Comparison of ENCODE assay signal across 8 mouse cellular contexts in genomic region chr5:148885821-148886609, GRCm38 (mm10). TPM values are rescaled to one million over a fixed set of nuclear protein-coding genes. Genes with fewer than 3 reads are reported as not detected.
DNase-seq lines count a peak whose midpoint lies in the region; ATAC-seq lines count a peak whose summit lies in the region.

No protein-coding gene starts in this region.

- no peak overlapping the region for H3K4me3 ChIP-seq in forebrain, embryonic 16.5 days (replicated peaks; ENCODE audit: low read length)
- H3K4me3 ChIP-seq in limb, embryonic 12.5 days (replicated peaks), result no peak overlapping the region
- H3K4me3 ChIP-seq in midbrain, embryonic 13.5 days (replicated peaks), result peak overlapping the region; percentile 21; the same call in 1 of the 2 replicates

- DNase-seq in thymus, postnatal 14 days, result peak; percentile 45
- DNase-seq in thymus, adult 18-20 months, result no peak
- DNase-seq in cerebellum, adult 9-11 months, result no peak
- DNase-seq in spleen, adult 18-20 months, result no peak
- no peak for DNase-seq in cerebellum, postnatal 14 days

- peaks cover 20% of the 10 kb centered on the region for H3K36me3 ChIP-seq in forebrain, embryonic 16.5 days (ENCODE audit: control insufficient read depth, insufficient read depth)
- H3K36me3 ChIP-seq in limb, embryonic 12.5 days, result peaks cover 60% of the 10 kb centered on the region
- H3K36me3 ChIP-seq in midbrain, embryonic 13.5 days, result peaks cover 52% of the 10 kb centered on the region

- no peaks in the 10 kb centered on the region for H3K4me1 ChIP-seq in forebrain, embryonic 16.5 days (replicated peaks; ENCODE audit: control insufficient read depth, insufficient read depth, low read length)
- no peaks in the 10 kb centered on the region; the same call in 1 of the 2 replicates for H3K4me1 ChIP-seq in limb, embryonic 12.5 days (replicated peaks)
- peaks cover 5% of the 10 kb centered on the region; the same call in 1 of the 2 replicates for H3K4me1 ChIP-seq in midbrain, embryonic 13.5 days (replicated peaks)

- no peak overlapping the region for H3K9ac ChIP-seq in forebrain, embryonic 16.5 days (replicated peaks; ENCODE audit: low read depth, low read length)
- H3K9ac ChIP-seq in limb, embryonic 12.5 days (replicated peaks), result no peak overlapping the region
- peak overlapping the region; percentile 15 for H3K9ac ChIP-seq in midbrain, embryonic 13.5 days (replicated peaks)

- H3K27me3 ChIP-seq in forebrain, embryonic 16.5 days (replicated peaks; ENCODE audit: control insufficient read depth, insufficient read depth, low read length), result no peaks in the 10 kb centered on the region
- H3K27me3 ChIP-seq in limb, embryonic 12.5 days, result no peaks in the 10 kb centered on the region
- H3K27me3 ChIP-seq in midbrain, embryonic 13.5 days, result no peaks in the 10 kb centered on the region

- no peak overlapping the region for H3K27ac ChIP-seq in forebrain, embryonic 16.5 days (ENCODE audit: low read length)
- H3K27ac ChIP-seq in limb, embryonic 12.5 days, result no peak overlapping the region
- no peak overlapping the region; the same call in 1 of the 2 replicates for H3K27ac ChIP-seq in midbrain, embryonic 13.5 days

- ATAC-seq in forebrain, embryonic 16.5 days, result peak; percentile 67; the same call in 1 of the 2 replicates
- peak; percentile 88; the same call in 1 of the 2 replicates for ATAC-seq in limb, embryonic 12.5 days (ENCODE audit: insufficient number of reproducible peaks, insufficient read depth, low FRiP score, low TSS enrichment, low read depth)
- ATAC-seq in midbrain, embryonic 13.5 days, result peak; percentile 97

- WGBS in forebrain, embryonic 16.5 days, result 40% methylated on average over 22 of the region's 22 CpGs
- WGBS in limb, embryonic 12.5 days, result 30% methylated on average over 22 of the region's 22 CpGs
- 36% methylated on average over 22 of the region's 22 CpGs for WGBS in midbrain, embryonic 13.5 days

- no peaks in the 10 kb centered on the region for H3K9me3 ChIP-seq in forebrain, embryonic 16.5 days (ENCODE audit: control insufficient read depth, low read length)
- H3K9me3 ChIP-seq in limb, embryonic 12.5 days, result peaks cover 2% of the 10 kb centered on the region; the same call in 1 of the 2 replicates
- no peaks in the 10 kb centered on the region for H3K9me3 ChIP-seq in midbrain, embryonic 13.5 days

- no peak overlapping the region for H3K4me2 ChIP-seq in forebrain, embryonic 16.5 days (ENCODE audit: low read length)
- peak overlapping the region; percentile 30 for H3K4me2 ChIP-seq in limb, embryonic 12.5 days
- peak overlapping the region; percentile 41 for H3K4me2 ChIP-seq in midbrain, embryonic 13.5 days (replicated peaks)

RNA-seq across cellular contexts. Expression of gene Katnal1, which starts 43.1 kb away (rescaled TPM):
- 39.6 and 44.3 TPM in 2 replicates for polyA plus RNA-seq in forebrain, embryonic 16.5 days (2015; fragmentation: Nextera tagmentation; extraction: Ambion mirVana)
- polyA plus RNA-seq in limb, embryonic 12.5 days (2016; fragmentation: Nextera tagmentation; extraction: Ambion mirVana), result 24.7 and 29.1 TPM in 2 replicates
- 39.3 and 39.5 TPM in 2 replicates for polyA plus RNA-seq in midbrain, embryonic 13.5 days (2015; fragmentation: Nextera tagmentation; extraction: Ambion mirVana)
